Mouse (Mus musculus): ENCODE data around the gene Tspan13. TPM values are rescaled to one million over a fixed set of nuclear protein-coding genes. Genes with fewer than 3 reads are reported as not detected.

Tspan13 gene
- 100 to 1,000 TPM; 238 to 276 (median 249) TPM for total RNA-seq (2022)

DNA sequence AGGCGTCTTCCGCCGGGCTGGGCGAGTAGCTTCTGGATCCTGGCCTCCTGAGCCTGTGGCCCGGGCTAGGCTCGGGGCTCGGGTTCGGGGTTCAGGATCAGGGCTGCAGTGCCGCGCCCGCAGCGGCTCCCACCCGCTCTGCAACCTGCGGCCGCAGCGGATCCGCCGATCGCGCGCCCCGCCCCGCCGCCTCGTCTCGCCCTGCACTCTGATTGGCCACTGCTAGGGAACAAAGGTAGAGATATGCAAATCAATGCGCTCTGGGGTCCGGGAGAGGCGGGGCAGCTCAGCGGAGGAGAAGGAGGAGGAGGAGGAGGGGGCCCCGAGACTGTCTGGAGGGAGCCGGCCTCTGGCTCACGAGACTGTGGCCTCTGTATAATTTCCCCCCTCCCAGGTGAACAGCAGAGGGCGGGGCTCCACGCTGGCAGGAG, at the start of gene Tspan13:
Tspan13 (minus strand) TSS at position 153 of the 431 bp plus-strand sequence.
- peak; percentile 87 to 88 for DNase-seq (ENCODE audit: low spot score in 2 of 2)

GRCm38 (mm10) chr12:36091964-36092363, 49.7 kb upstream of the Tspan13 start:
- no peak for DNase-seq (ENCODE audit: low spot score in 2 of 2)

- no peak for DNase-seq (ENCODE audit: low spot score in 2 of 2)
These were observed 46.9 kb upstream of the Tspan13 start for GRCm38 (mm10) chr12:36089221-36089620.

- no peak for DNase-seq (ENCODE audit: low spot score in 2 of 2)
These were observed 46.5 kb upstream of the Tspan13 start for GRCm38 (mm10) chr12:36088804-36089203.

GRCm38 (mm10) chr12:36085380-36085779, 43.1 kb upstream of the Tspan13 start:
- no peak for DNase-seq (ENCODE audit: low spot score in 2 of 2)

DNA sequence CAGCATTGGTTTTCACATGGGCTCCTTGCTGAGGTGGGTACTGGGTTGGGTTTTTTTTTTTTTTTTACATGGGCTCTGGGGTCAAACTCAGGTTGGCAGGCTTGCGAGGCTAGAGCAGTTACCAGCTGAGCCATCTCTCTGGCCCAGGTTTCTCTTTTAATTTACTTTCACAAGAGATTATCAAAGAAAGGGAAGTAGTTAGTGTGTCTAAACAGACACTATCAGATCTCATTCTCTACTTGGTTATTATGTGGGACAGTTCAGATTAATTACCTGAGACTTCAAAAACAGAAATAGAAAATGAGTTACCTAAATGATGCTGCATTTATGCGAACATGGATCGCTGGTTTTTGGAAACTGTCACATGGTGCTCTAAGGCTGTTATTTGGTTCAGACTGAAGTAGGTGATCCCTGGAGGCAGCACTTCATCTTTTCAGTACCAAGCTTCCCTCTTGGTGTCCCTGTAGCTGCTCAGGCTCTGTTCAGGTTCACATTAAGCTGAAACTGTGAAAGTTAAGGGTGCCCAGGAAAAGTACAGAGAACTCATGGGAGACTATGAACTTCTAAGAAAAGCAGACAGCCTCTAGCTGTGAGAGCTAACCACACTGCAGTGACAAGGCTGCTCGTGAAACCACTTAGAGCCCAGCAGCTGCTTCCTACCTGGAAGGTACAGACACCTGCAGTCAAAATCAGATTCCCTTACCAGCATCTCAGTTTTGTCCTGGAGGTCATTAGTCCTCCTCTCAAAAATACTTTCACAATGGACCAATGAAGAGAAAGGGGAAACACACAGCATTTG, 36.0 kb upstream of the Tspan13 start:
- DNase-seq (ENCODE audit: low spot score in 2 of 2): no peak

DNA sequence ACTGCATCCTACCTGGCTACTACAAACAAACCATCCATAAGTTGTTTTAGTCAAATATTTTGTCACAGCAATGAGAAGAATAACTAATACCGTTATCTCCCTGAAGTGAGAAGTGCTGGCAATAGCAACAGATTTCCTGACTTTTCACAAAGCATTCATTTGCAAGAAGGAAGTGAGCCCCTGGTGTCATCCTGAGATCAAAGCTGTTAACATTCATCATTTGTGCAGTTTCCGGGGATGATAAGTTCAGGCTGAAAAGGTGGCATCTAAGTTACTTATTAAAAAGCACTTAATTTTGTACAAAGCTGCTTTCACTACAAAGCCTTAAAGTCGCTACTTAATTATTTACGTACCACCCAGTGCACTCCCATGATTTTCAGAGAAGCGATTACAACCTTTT, 30.6 kb upstream of the Tspan13 start:
- no peak for DNase-seq (ENCODE audit: low spot score in 2 of 2)

- DNase-seq (ENCODE audit: low spot score in 2 of 2): no peak
These were observed 27.9 kb upstream of the Tspan13 start for GRCm38 (mm10) chr12:36070231-36070630.

DNA sequence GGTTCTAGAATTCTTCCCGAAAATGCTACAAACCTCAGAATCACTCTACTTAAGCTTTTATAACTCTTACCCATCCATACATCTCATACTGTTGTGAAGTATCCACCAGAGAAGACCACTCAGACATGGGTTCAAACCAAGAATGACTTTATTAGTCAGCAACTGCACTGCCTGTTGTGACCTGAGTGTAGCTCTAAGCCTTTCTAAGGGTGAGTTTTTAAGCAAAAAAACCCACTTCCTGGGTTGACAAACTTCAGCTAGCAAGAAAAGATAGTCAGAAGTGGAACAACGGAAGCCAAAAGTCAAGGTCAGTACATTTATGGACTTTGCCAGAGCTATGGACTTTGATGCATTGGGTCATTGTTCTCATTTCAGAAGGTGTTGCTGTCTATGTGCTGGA, 25.2 kb upstream of the Tspan13 start:
- no peak for DNase-seq (ENCODE audit: low spot score in 2 of 2)

DNA sequence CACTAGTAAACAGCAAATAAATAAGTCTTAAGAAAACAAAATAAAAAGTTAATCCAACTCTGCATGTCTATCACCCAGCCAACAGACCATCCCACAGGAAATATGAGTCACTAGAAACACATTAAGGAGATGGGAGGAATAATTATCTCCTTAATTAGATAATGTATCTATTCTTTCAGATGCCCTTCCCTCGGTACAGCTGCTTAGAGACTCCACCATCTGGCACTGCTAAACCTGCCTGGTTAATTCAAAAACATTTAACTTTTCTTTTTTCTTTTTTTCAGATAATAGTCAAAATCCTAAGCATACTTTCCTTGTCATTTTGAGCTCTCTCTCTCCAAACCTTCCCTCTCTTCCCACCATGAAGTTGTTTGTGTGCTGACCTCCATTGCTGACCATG, 23.6 kb upstream of the Tspan13 start:
- peak; percentile 21 to 61 for DNase-seq (ENCODE audit: low spot score in 2 of 2)

GRCm38 (mm10) chr12:36057699-36058098, 15.4 kb upstream of the Tspan13 start:
- no peak for DNase-seq (ENCODE audit: low spot score in 2 of 2)

GRCm38 (mm10) chr12:36050276-36050675, 8.0 kb upstream of the Tspan13 start:
- no peak for DNase-seq (ENCODE audit: low spot score in 2 of 2)

- DNase-seq (ENCODE audit: low spot score in 2 of 2): no peak
These were observed 5.3 kb upstream of the Tspan13 start for GRCm38 (mm10) chr12:36047593-36047992.

- no peak for DNase-seq (ENCODE audit: low spot score in 2 of 2)
These were observed 3.9 kb upstream of the Tspan13 start for GRCm38 (mm10) chr12:36046196-36046595.

- DNase-seq (ENCODE audit: low spot score in 2 of 2): no peak
These were observed 2.4 kb upstream of the Tspan13 start for GRCm38 (mm10) chr12:36044691-36045090.

DNA sequence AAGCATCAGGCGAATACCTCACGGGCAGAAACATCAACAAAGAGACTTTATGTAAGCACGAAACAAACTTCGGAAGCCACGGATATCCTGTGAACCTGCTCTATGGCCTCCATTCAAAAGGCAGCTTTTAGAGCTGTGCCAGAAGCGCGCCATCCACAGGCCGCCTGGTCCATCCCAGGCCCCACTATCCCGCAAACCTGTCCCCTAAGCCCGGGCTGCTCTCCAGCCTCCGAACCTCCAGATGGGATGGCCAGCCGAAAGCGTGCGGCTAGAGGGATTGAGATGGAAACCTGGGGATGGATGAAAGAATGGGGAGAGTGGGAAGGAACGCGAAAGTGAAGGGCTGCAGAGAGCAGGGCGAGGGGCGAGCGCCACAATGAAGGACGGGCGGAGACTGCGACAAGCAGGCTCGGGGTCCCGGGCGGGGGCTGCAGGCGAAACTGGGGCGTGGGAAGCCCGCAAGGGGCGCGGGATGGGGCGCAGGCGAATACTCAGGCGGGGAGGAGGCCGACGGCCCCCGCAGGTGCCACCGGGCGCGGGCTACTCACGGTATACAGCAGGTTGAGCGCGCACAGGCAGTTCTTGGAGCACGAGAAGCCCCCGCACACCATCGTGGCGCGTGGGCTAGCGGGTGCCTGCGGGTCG, 475 bp downstream of the Tspan13 start:
- DNase-seq (ENCODE audit: low spot score in 2 of 2): peak in 1 of 2 experiments; percentile 42

DNA sequence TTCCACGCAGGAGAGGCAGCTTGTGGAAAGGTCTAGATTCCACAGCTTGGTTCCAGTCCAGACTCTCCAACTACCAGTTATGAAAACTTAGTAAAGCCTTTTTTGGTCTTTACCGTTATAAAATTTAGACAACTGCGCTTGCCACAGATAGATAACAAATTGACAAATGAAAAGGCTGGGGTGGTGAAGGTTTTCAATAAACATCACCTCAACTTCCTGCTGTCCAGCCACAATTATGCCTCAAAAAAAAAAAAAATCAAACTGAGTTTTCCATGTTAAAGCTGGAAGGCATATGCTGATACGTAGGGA, 1.1 kb downstream of the Tspan13 start:
- no peak for DNase-seq (ENCODE audit: low spot score in 2 of 2)

GRCm38 (mm10) chr12:36040571-36041280, 1.6 kb downstream of the Tspan13 start:
- no peak for DNase-seq (ENCODE audit: low spot score in 2 of 2)

GRCm38 (mm10) chr12:36039541-36040084, 2.7 kb downstream of the Tspan13 start:
- DNase-seq (ENCODE audit: low spot score in 2 of 2): no peak

- no peak for DNase-seq (ENCODE audit: low spot score in 2 of 2)
These were observed 5.5 kb downstream of the Tspan13 start for GRCm38 (mm10) chr12:36036776-36037175.

DNA sequence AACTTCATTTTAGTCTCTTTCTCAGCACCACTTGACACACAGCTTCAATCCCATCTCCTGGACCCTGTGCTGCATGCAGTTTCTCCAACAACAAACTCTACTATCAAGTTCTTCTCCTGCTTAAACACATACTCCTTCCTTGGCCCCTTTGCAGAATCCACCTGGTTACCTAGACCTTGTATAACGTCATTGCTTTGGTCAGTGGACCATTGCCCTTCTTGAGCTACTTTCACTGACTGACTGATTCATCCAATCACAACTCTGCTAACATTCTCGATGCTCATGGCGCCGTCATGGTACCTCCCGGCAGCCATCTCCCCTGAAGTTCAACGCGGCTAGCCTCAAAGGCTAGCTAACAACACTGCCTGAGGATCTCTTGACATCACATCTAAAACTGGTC, 6.2 kb downstream of the Tspan13 start:
- DNase-seq (ENCODE audit: low spot score in 2 of 2): no peak

- DNase-seq (ENCODE audit: low spot score in 2 of 2): no peak
These were observed 6.8 kb downstream of the Tspan13 start for GRCm38 (mm10) chr12:36035501-36035900.

Measured in layer of hippocampus, adult 8-10 months (tissue).